Mouse (Mus musculus) neutrophil, adult 65 days (primary cell): ENCODE data around the gene Vps29. TPM values are rescaled to one million over a fixed set of nuclear protein-coding genes. Genes with fewer than 3 reads are reported as not detected.

Source experiments
- total RNA-seq: library from RNA; stranded (reverse); gene quantifications from 2 replicates; pipeline ENCODE4 v1.2.4, GENCODE M21; 2023

Vps29 gene
- total RNA-seq, result 52.9 and 57.5 TPM in 2 replicates

DNA sequence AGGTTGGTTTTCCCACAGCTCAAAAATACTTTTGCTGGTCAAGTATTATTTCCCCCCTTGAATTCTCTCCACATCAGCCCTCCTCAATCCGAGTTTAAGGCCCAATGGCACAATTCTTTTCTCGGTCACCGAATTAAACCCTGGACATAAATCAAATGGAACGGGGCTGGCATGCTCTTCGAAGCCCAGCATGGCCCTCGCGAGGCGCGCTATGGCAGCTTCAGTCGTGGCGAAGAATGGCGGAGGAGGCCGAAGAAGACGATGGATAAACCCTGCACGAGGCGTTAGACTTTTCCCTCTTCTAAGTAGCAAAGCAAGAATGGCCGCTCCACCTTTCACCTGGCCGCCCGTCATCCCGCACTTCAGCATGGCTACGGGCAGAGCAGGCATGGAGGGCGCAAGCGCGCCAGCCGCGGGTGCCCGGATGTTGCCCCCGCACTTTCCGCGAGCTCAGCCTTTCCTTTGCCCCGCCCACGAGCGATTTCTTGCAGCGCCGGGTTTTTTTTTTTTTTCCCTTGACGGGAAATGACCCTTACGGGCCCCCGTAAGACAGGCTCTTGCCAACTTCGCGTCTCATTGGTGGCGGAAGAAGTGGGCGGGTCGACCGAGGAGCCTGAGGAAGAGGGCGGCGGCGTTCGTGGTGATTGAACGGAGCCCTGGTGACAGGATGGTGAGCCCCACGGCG, at the start of gene Vps29, which contains the start of gene Rad9b:
Gene Vps29, plus strand, starts transcription at position 563 of the 685 bp plus-strand sequence.
Gene Rad9b, minus strand, starts transcription at position 427 of the 685 bp plus-strand sequence.

DNA sequence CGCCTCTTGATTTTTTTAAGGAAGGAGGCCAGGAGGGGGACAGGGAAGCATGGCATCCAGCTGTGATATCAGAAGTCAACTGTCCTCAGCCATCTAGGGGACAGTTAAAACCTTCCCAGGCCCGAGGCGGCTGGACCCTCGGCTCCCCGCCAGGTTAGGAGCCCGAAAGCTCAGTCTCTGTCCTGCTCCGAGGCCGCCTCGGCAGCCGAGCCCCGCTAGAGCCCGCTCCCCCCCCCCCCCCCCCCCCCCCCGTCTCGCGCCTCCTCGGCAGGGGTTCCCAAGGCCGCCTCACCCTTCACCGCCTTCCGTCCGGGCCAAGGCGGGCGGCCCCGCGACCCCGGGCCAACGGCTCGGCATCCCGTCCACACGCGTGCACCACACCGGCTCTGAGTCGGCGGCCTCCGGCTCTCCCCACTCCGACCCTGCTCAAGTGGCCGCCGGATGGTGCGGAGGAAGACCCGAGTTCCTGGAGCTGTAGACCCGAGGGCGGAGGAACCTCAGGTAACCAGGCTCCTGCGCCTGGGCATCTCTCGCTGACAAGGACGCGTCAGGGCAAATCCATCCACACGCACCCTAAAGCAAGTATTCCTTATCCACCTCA, 17.5 kb downstream of the Vps29 start, which contains the start of gene Gpn3:
Gene Gpn3, plus strand, starts transcription at position 286 of the 601 bp plus-strand sequence.

GRCm38 (mm10) chr5:122372192-122372769, 18.1 kb downstream of the Vps29 start, which contains the start of gene Fam216a:
Gene Fam216a (minus strand): TSS chr5:122372364.

DNA sequence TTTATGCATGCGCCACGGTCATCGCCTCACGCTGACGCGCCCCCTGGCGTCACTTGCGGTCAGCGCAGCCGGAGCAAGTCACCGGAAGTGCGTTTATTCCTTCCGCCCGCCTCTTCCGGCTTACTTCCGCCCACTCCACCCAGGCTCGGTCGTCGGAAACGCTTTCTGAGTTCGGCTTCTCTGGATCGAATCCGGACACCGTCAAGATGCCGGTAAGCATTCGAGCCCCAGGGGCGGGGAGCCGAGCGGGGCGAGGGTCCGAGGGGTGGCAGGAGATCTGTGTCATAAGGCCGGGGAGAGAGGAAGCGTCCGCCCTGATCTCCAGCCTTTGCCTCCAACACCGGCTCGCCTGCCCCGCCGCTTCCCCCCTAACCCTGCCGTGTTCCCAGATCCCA, 37.6 kb downstream of the Vps29 start, which contains the start of gene Arpc3:
Gene Arpc3, plus strand, starts transcription at position 93 of the 395 bp plus-strand sequence.

Other genes with a start within 250 kb of the Vps29 start
- 8.9 and 12.0 TPM in 2 replicates for gene Ccdc63, start 213.5 kb upstream of the Vps29 start, total RNA-seq
- 128 and 167 TPM in 2 replicates for gene Ppp1cc, start 196.1 kb upstream of the Vps29 start, total RNA-seq
- gene Hvcn1, start 147.6 kb upstream of the Vps29 start, total RNA-seq, result 90.1 and 98.8 TPM in 2 replicates
- gene Tctn1, start 89.9 kb upstream of the Vps29 start, total RNA-seq, result 7.6 TPM in 2 replicates
- 11.2 and 14.2 TPM in 2 replicates for gene Pptc7, start 70.0 kb upstream of the Vps29 start, total RNA-seq
- gene Rad9b, start 136 bp upstream of the Vps29 start, total RNA-seq, result 0.29 TPM in 1 of 2 replicates, not detected in the other
- 8.2 and 11.1 TPM in 2 replicates for gene Gpn3, start 17.5 kb downstream of the Vps29 start, total RNA-seq
- 4.4 and 5.3 TPM in 2 replicates for gene Fam216a, start 18.0 kb downstream of the Vps29 start, total RNA-seq
- gene Arpc3, start 37.5 kb downstream of the Vps29 start, total RNA-seq, result 581 and 726 TPM in 2 replicates
- gene Anapc7, start 67.3 kb downstream of the Vps29 start, total RNA-seq, result 26.0 and 35.8 TPM in 2 replicates
- gene Atp2a2, start 147.9 kb downstream of the Vps29 start, total RNA-seq, result 53.1 and 73.8 TPM in 2 replicates